Mouse (Mus musculus): ENCODE data around the gene Pomgnt1. TPM values are rescaled to one million over a fixed set of nuclear protein-coding genes. Genes with fewer than 3 reads are reported as not detected.

Pomgnt1 gene
- polyA plus RNA-seq, 1 experiment from 2014 or later, result 35.2 TPM

DNA sequence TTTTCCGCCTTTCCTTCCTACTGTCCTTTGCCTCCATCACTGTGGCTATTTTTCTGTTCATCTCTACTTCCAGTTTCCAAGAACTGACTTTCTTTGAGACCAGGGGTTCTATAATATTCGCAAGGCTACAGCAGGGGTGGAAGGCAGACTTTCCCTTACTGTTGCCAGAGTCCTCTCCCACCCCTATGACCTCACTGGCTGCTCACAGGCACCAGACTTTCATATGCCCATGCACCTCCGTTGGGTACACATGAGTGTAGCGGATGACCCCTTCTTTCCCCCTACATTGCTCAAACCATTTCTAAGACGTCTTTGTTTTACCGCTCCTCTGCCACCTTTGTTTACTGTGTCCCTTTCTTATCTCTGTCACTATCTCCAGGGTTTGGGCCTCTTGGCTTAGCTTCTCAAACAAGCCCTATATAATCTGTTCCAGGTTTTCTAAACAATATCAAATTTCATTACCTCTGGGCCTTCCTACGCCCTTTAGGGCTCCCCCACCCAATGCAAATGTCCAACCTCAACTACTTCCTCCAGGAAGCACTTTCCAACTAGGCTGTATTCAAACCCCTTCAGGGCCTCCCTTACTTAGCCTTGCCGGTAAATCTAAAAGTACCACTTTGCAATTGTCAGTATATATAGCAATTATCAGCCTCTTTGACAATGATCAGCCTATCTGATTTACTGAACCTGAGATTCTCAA, 42.2 kb downstream of the Pomgnt1 start:
- peak; percentile 61 for ATAC-seq
- no peak overlapping the region for H3K9ac ChIP-seq (ENCODE audit: low read depth, low read length)
- WGBS, result 39% methylated on average over 8 of the region's 8 CpGs
- peak overlapping the region; percentile 76 for H3K27ac ChIP-seq (ENCODE audit: low read length)
- H3K4me3 ChIP-seq (ENCODE audit: low read length), result no peak overlapping the region
- peaks cover 17% of the 10 kb centered on the region for H3K4me1 ChIP-seq (ENCODE audit: control insufficient read depth, insufficient read depth, low read length)
- no peaks in the 10 kb centered on the region for H3K27me3 ChIP-seq (replicated peaks; ENCODE audit: control insufficient read depth, insufficient read depth, low read length)
- no peaks in the 10 kb centered on the region for H3K9me3 ChIP-seq (ENCODE audit: control insufficient read depth, low read length)
- no peaks in the 10 kb centered on the region for H3K36me3 ChIP-seq (ENCODE audit: control insufficient read depth, insufficient read depth, low read length)
- peak overlapping the region; percentile 18; the same call in 1 of the 2 replicates for H3K4me2 ChIP-seq (ENCODE audit: low read depth, low read length)

- H3K4me2 ChIP-seq (ENCODE audit: low read depth, low read length), result peak within 1 kb of the TSS; percentile 25
- peak; percentile 69 for ATAC-seq
- H3K36me3 ChIP-seq (ENCODE audit: control insufficient read depth, insufficient read depth, low read length), result no peaks in the 10 kb centered on the region
- 0 out of 2 replicates have a peak within 1 kb of the TSS, but pooled peaks have one; percentile 16 for H3K9ac ChIP-seq (ENCODE audit: low read depth, low read length)
- H3K9me3 ChIP-seq (ENCODE audit: control insufficient read depth, low read length), result no peaks in the 10 kb centered on the region
- peaks cover 17% of the 10 kb centered on the region for H3K4me1 ChIP-seq (ENCODE audit: control insufficient read depth, insufficient read depth, low read length)
- no peaks in the 10 kb centered on the region for H3K27me3 ChIP-seq (replicated peaks; ENCODE audit: control insufficient read depth, insufficient read depth, low read length)
- peak within 1 kb of the TSS; percentile 20 for H3K4me3 ChIP-seq (ENCODE audit: low read length)
- WGBS, result 20% methylated on average over 7 of the region's 7 CpGs
- peak within 1 kb of the TSS; percentile 63 for H3K27ac ChIP-seq (ENCODE audit: low read length)
These were observed 43.8 kb downstream of the Pomgnt1 start, which contains the start of gene Tspan1 for GRCm38 (mm10) chr4:116167404-116167803. Tspan1 (minus strand) TSS chr4:116167601.

- 81% methylated on average over 7 of the region's 8 CpGs for WGBS
- no peak overlapping the region for H3K4me3 ChIP-seq (ENCODE audit: low read length)
- ATAC-seq, result no peak
- H3K36me3 ChIP-seq (ENCODE audit: control insufficient read depth, insufficient read depth, low read length), result no peaks in the 10 kb centered on the region
- peaks cover 17% of the 10 kb centered on the region for H3K4me1 ChIP-seq (ENCODE audit: control insufficient read depth, insufficient read depth, low read length)
- H3K4me2 ChIP-seq (ENCODE audit: low read depth, low read length), result no peak overlapping the region
- H3K9me3 ChIP-seq (ENCODE audit: control insufficient read depth, low read length), result no peaks in the 10 kb centered on the region
- H3K27ac ChIP-seq (ENCODE audit: low read length), result no peak overlapping the region
- no peaks in the 10 kb centered on the region for H3K27me3 ChIP-seq (replicated peaks; ENCODE audit: control insufficient read depth, insufficient read depth, low read length)
- no peak overlapping the region for H3K9ac ChIP-seq (ENCODE audit: low read depth, low read length)
These were observed 45.1 kb downstream of the Pomgnt1 start for GRCm38 (mm10) chr4:116168617-116169352.

DNA sequence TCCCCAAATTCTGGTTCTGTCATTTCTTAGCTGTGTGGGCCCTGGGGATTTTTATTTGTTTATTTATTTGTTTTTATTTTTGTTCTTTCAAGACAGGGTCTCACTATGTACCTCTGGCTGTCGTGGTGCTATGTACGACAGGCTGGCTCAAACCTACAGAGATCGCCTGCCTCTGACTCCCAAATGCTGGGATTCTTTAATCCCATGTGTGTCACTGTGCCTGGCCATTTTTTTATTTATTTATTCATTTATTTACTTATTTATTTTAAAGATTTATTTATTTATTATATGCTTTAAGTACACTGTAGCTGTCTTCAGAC, 45.7 kb downstream of the Pomgnt1 start:
- Histone ChIP-seq H3K4me1 (ENCODE audit: control insufficient read depth, insufficient read depth, low read length) (peaks cover 15% of the 10 kb centered on the region), H3K9ac (ENCODE audit: low read depth, low read length) (no peak overlapping the region), H3K27ac (ENCODE audit: low read length) (no peak overlapping the region), H3K4me3 (ENCODE audit: low read length) (no peak overlapping the region), H3K4me2 (ENCODE audit: low read depth, low read length) (no peak overlapping the region), H3K36me3 (ENCODE audit: control insufficient read depth, insufficient read depth, low read length) (no peaks in the 10 kb centered on the region), H3K27me3 (replicated peaks; ENCODE audit: control insufficient read depth, insufficient read depth, low read length) (no peaks in the 10 kb centered on the region), H3K9me3 (ENCODE audit: control insufficient read depth, low read length) (no peaks in the 10 kb centered on the region)
- WGBS, result 64% methylated on average over 3 of the region's 3 CpGs
- no peak for ATAC-seq

DNA sequence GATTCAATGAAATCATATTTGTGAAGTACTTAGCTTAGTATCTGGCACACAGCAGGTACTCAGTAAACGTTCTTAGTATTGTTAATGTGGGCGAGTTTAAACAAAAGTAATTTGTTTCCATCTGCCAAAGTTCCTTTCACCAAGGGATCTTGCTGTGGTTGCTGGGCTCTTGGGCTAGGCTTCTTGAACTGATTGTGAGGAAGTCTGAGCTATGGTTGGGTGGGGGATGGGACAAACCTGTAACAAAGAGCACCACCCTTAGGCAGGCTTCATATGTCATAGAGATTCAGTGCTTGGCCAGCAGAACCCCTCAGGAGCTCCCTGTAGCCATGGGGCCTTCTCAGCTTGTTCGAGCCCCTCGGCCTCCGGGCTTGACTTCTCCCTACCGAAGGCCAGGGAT, 49.4 kb downstream of the Pomgnt1 start, which contains the start of the genes 1700042G07Rik and Gm49337:
TSS of gene 1700042G07Rik (plus strand) at position 301 of the 400 bp plus-strand sequence.
TSS of gene Gm49337 (plus strand) at position 313 of the 400 bp plus-strand sequence.
- ATAC-seq, result no peak
- no peaks in the 10 kb centered on the region for H3K27me3 ChIP-seq (replicated peaks; ENCODE audit: control insufficient read depth, insufficient read depth, low read length)
- H3K27ac ChIP-seq (ENCODE audit: low read length), result no peak within 1 kb of the TSS
- no peak within 1 kb of the TSS for H3K9ac ChIP-seq (ENCODE audit: low read depth, low read length)
- H3K9me3 ChIP-seq (ENCODE audit: control insufficient read depth, low read length), result no peaks in the 10 kb centered on the region
- peaks cover 31% of the 10 kb centered on the region for H3K4me1 ChIP-seq (ENCODE audit: control insufficient read depth, insufficient read depth, low read length)
- no peaks in the 10 kb centered on the region for H3K36me3 ChIP-seq (ENCODE audit: control insufficient read depth, insufficient read depth, low read length)
- WGBS, result 84% methylated on average over 6 of the region's 6 CpGs
- H3K4me3 ChIP-seq (ENCODE audit: low read length), result no peak within 1 kb of the TSS
- no peak within 1 kb of the TSS for H3K4me2 ChIP-seq (ENCODE audit: low read depth, low read length)

DNA sequence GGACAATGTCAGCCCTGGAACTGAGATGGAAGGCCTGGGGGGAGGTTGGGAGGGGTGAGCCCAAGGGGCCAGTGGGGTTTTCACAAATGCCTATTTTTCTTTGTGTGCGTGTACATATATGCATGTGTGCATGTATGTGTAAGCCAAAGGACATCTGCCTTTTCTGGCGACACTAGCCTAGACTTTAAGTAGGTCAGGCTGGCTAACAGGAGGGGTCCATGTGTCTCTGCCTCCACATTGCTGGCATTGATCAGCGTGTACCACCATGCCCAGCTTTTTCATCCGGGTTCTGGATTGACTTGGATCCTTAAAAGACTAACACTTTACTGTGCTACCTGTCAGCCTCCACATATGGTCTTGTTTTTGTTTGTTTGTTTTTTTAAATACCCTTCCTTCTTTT, 50.1 kb downstream of the Pomgnt1 start:
- H3K27me3 ChIP-seq (replicated peaks; ENCODE audit: control insufficient read depth, insufficient read depth, low read length), result no peaks in the 10 kb centered on the region
- H3K9me3 ChIP-seq (ENCODE audit: control insufficient read depth, low read length), result no peaks in the 10 kb centered on the region
- H3K4me2 ChIP-seq (ENCODE audit: low read depth, low read length), result no peak overlapping the region
- H3K36me3 ChIP-seq (ENCODE audit: control insufficient read depth, insufficient read depth, low read length), result no peaks in the 10 kb centered on the region
- ATAC-seq, result no peak
- no peak overlapping the region for H3K4me3 ChIP-seq (ENCODE audit: low read length)
- peaks cover 31% of the 10 kb centered on the region for H3K4me1 ChIP-seq (ENCODE audit: control insufficient read depth, insufficient read depth, low read length)
- 85% methylated on average over 4 of the region's 4 CpGs for WGBS
- H3K27ac ChIP-seq (ENCODE audit: low read length), result no peak overlapping the region
- H3K9ac ChIP-seq (ENCODE audit: low read depth, low read length), result no peak overlapping the region

GRCm38 (mm10) chr4:116174466-116175116, 51.0 kb downstream of the Pomgnt1 start:
- no peak overlapping the region for H3K9ac ChIP-seq (ENCODE audit: low read depth, low read length)
- H3K27me3 ChIP-seq (replicated peaks; ENCODE audit: control insufficient read depth, insufficient read depth, low read length), result no peaks in the 10 kb centered on the region
- no peaks in the 10 kb centered on the region for H3K36me3 ChIP-seq (ENCODE audit: control insufficient read depth, insufficient read depth, low read length)
- no peaks in the 10 kb centered on the region for H3K9me3 ChIP-seq (ENCODE audit: control insufficient read depth, low read length)
- ATAC-seq, result peak; percentile 16; the same call in 1 of the 2 replicates
- 0 out of 2 replicates have a peak overlapping the region, but pooled peaks have one; percentile 16 for H3K27ac ChIP-seq (ENCODE audit: low read length)
- no peak overlapping the region for H3K4me2 ChIP-seq (ENCODE audit: low read depth, low read length)
- H3K4me3 ChIP-seq (ENCODE audit: low read length), result no peak overlapping the region
- peaks cover 31% of the 10 kb centered on the region for H3K4me1 ChIP-seq (ENCODE audit: control insufficient read depth, insufficient read depth, low read length)
- 34% methylated on average over 6 of the region's 6 CpGs for WGBS

DNA sequence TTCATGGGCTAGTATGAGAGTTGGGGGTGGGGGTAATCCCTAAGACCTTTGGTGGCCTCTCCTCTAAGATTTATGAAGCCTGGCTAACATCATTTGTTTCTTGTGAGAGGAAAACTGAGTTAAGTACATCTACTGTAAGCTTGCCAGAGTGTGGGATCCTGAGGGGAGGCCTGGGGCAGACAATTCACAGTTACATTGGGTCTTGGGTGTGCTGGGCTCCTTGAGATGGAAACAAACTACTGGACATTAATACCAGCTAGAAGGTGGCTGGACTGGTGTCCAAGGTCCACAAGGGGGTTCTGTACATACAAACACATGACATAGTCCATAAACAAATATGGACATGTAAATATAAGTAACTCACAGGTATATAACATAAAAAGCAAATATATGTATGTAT, 51.5 kb downstream of the Pomgnt1 start:
- Histone ChIP-seq H3K27me3 (replicated peaks; ENCODE audit: control insufficient read depth, insufficient read depth, low read length) (no peaks in the 10 kb centered on the region), H3K4me1 (ENCODE audit: control insufficient read depth, insufficient read depth, low read length) (peaks cover 31% of the 10 kb centered on the region), H3K27ac (ENCODE audit: low read length) (no peak overlapping the region), H3K4me3 (ENCODE audit: low read length) (no peak overlapping the region), H3K4me2 (ENCODE audit: low read depth, low read length) (no peak overlapping the region), H3K9ac (ENCODE audit: low read depth, low read length) (no peak overlapping the region), H3K9me3 (ENCODE audit: control insufficient read depth, low read length) (no peaks in the 10 kb centered on the region), H3K36me3 (ENCODE audit: control insufficient read depth, insufficient read depth, low read length) (no peaks in the 10 kb centered on the region)
- ATAC-seq, result no peak

Measured in intestine, embryonic 16.5 days (tissue).